Mouse (Mus musculus) thymus, postnatal 25 days (tissue): ENCODE data around the gene Hyal2.
A peak's percentile ranks its signal among the peaks of the same experiment; 100 is the strongest.

Source experiments
- DNase-seq: peaks from one replicate; pipeline ENCODE4 v3.0.0; 2022

Hyal2 gene

DNA sequence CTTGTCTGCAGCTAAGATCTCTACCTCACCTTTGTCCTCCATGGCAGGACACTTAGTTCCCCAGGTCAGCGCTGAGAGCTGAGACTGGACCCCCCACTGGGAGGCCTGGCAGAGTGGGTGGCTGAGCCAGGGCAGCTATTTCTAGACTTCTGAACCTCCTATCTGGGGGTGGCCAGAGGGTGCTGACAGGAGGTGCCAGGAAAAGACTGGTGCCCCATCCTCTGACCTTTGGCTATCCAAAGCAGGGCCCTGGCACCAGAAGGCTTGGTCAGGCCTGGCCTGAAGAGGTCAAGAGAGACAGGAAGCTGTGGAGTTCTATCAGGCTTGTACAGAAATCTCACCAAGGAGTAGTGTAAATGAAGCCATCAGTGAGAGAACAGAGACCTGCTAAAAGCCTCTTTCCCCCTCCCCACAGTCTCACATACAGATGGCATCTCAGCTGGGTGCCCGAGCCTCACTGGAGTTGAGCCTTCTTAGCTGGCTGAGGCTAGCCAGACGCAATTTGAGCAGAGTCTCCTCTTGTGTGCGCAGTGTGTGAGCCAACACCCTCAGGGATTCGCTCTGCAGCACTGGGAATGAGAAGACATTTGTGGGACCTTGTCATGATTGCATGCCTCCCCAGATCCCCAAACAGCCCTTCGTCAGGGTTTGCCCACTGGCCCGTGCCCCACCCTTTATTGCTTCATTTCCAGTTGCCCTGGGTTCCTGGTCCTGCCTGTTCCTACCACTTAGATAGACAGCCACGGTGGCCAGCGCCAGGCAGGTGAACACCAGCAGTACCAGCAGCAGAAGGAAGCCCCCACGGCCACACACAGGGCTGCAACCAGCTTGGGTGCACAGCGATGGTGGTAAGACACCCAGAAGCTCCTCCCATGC lies 25.6 kb downstream of the Hyal2 start:
- no peak for DNase-seq

DNA sequence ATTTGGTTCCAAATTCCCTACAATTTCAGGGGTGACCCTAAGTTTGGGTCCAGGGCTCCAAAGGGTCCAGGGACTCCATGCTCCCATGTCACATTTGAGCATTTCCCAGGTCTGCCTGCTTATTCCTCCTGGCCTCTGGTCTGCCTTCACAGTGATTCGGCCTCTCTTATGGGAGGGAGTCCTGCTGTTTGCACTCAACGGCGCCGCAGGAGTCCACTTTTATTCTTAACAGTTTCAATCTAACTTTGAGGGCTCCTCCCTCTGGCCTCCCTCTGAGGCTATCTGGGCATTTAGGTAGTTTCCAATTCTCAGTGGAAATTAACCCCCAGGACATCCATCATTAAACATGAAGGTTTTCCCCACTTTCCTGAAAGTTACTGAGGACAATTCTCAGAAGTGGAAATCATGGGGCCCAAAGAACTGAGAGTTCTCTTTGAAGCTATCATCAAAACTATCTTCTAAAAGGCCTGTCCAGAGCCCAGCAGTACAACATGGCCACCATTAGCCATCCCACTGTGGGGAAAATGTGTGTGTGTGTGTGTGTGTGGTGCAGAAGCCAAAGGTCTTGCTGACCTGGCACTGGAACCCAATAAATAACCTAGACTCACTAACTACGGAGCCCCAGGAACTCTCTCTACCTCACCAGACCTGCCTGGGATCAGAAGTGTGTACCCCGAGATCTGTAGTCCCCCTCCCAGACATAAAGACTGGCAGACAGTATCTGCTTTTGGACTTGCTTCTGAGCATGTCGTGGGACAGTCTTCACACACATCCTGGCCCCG lies 26.7 kb downstream of the Hyal2 start:
- no peak for DNase-seq

GRCm38 (mm10) chr9:107596619-107597569 lies 29.1 kb downstream of the Hyal2 start:
- DNase-seq = no peak

DNA sequence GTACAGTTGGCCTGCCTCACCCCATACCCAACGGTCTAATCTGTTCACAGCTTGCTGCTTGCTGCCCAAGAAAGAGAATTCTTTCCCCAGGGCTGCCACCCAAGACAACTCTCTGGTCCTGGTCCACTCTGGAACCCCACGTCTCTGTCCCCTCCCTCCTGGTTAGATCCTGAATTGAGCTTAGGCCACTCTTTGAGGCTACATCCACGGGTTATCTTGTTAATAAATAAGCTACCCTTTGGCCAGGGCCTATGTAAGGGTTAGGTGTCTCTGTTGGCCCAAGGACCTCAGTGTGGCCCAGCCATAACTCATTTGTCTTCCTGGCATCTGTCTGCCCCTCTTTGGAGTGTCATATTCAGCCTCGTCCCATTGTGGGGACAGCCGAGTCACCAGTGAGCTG lies 30.6 kb downstream of the Hyal2 start:
- no peak for DNase-seq

DNA sequence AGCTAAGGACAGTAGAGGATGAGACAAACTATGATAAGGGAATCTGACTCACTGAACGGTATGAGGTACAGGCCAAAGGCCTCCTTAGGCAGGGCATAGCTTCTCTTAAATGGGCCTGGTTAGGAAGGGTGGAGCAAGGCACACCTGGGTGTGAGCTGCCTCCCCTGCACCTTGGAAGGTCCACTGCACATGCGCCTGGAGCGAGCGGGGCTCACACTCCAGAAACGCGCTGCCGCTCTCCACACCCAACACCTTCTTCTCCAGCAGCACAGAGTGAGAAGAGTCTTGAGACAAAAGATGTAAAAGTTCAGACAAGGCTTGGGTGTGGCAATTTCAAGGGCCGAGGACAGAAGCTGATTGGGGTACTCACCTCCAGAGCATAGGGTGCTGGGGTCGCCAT lies 31.7 kb downstream of the Hyal2 start:
- no peak for DNase-seq

DNA sequence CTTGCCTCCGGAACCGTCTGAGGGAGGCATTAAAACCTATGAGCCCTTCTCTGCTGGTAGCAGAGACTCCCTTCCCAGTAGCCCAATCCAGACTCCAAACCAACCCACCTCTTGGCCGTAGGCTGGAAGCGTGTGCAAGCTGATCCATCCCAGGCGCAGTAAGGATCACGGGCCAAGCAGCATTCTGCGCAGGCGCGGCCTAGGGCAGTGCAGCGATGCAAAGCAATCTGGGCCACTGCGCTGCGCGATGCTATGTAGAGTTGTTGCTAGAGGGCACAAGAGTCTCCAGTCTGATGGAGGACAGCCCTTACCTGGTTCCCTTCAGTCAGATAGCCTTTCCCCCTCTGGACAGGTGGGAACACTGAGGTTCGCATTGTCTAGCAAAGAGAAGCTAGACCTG lies 32.1 kb downstream of the Hyal2 start:
- DNase-seq = no peak

- no peak for DNase-seq
These were observed 33.0 kb downstream of the Hyal2 start for GRCm38 (mm10) chr9:107600745-107601144.

- DNase-seq = no peak
These were observed 33.5 kb downstream of the Hyal2 start for GRCm38 (mm10) chr9:107601275-107601674.

- peak; percentile 92 for DNase-seq
These were observed 34.4 kb downstream of the Hyal2 start for GRCm38 (mm10) chr9:107602068-107602648.

DNA sequence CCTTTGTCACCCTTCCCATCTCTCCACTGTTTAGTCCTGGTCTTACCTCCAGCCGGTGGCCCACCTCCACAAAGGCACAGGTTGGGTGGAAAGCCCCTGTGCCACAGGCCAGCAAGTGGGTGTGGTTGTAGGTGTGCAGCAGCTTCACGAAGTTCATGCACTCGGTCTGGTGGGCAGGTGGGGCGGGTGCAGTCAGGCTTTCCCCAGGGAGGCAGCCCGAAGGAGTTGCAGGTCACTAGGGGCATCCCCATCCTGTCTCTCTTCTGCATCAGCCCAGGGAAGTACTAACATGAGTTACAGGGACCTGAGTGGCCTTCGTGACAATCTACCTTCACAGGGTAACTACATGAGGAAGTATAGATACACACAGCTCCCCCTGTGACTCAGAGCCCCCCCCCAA lies 35.5 kb downstream of the Hyal2 start:
- DNase-seq = no peak

- DNase-seq = no peak
These were observed 37.4 kb downstream of the Hyal2 start for GRCm38 (mm10) chr9:107605041-107605661.

DNA sequence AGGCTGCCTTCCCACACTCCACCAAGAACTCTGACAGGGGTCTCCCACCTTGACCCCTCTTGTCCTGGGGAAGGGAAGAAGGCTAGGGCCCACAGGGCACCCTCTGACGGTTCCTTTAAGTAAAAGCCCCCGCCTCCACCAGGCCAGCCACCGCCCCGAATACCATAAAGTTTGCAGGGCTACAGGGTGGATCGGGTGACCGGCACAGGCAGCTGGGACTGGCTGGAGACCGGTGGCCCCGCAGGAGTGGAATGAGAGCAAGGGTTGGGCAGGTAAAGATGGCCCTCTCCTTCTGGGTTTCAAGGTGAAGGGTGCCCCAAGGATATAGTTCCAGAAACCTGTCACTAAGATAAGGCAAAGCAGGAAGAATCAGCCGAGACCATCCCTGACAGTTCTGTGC lies 38.8 kb downstream of the Hyal2 start:
- DNase-seq = no peak

GRCm38 (mm10) chr9:107607036-107607435 lies 39.3 kb downstream of the Hyal2 start:
- DNase-seq = no peak

GRCm38 (mm10) chr9:107607653-107608245 lies 40.0 kb downstream of the Hyal2 start:
- no peak for DNase-seq

GRCm38 (mm10) chr9:107608741-107609432 lies 41.1 kb downstream of the Hyal2 start, which contains the start of gene Sema3b:
TSS of gene Sema3b (minus strand) at chr9:107609229.
- no peak for DNase-seq

DNA sequence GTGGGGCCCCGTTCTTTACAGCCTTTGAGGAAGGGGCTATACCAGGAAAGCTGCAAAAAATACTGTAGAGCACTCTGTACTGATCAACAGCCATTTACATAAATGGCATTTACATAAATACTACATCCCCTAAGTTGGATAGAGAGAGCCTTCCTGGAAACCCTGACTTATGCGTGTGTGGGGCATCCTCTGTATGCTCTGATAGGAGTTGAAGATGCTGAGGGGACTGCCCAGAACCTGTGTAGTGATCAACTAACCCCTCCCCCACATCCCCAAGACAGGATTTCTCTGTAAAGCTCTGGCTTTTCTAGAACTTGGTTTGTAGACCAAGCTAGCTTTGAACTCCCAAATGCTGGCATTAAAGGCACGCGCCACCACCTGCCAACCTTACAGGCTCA lies 41.7 kb downstream of the Hyal2 start:
- no peak for DNase-seq

- DNase-seq = no peak
These were observed 43.9 kb downstream of the Hyal2 start for GRCm38 (mm10) chr9:107611456-107612190.

- DNase-seq = peak; percentile 98
These were observed 44.6 kb downstream of the Hyal2 start for GRCm38 (mm10) chr9:107612191-107612944.

- no peak for DNase-seq
These were observed 45.3 kb downstream of the Hyal2 start for GRCm38 (mm10) chr9:107612945-107613569.
